Mouse (Mus musculus) heart, postnatal 10 days (tissue): Measurements from ENCODE around the gene Nccrp1. TPM values are rescaled to one million over a fixed set of nuclear protein-coding genes. Genes with fewer than 3 reads are reported as not detected.
"Not testable (repeated sequence)": the region's sequence is repeated elsewhere in the genome, so short reads cannot be mapped to it uniquely, and the experiment has no call there.

Experiments used
- DNase-seq, 2 experiments: peaks; one replicate each; pipeline ENCODE4 v3.0.0; 2021
- intact Hi-C: fragments of 180-260 bp; cut with DNase I; formaldehyde crosslinking; loops from one replicate; pipeline ENCODE4 v1.15.1; 2025
- total RNA-seq, 2 experiments: library from RNA; stranded (reverse); gene quantifications; 2 replicates each; pipeline ENCODE4 v1.2.3; 2021

Nccrp1 gene
- total RNA-seq, 2 experiments from 2014 or later: not detected

DNA sequence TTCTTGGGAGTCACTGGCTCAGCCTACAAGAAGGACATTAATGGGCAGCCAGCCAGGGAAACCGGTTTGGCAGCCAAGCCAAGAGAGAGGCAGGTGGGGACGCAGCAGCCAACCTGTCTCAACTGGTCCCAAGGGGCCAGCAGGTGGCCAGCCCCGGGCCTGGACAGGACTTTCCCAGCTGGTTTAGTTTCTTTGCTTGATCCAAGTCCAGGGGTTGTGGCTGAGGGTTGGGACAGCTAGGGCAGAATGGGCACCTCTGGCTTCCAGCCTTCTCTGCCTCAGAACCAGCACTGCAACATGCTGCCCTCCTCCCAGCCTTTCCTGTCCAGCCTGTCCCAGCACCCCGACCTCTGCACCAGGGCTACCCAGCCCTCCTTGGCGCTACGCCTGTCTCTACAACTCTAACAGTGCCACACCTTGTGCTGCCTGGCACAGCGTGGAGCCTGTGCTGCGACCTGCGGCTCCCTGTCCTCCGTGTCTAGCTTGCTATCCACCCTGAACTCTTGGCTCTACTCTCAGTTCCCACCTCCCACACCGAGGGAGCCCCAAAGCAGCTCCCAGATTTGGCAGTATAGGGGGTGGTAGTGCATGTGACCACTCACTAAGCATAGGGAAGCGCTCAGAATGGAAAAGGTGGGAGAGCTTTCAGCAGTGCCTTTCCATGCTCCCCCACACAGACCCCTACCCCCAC is 23.4 kb upstream of the Nccrp1 start:
- DNase-seq: peak in 1 of 2 experiments; percentile 41
- intact Hi-C loops: no loop called here

DNA sequence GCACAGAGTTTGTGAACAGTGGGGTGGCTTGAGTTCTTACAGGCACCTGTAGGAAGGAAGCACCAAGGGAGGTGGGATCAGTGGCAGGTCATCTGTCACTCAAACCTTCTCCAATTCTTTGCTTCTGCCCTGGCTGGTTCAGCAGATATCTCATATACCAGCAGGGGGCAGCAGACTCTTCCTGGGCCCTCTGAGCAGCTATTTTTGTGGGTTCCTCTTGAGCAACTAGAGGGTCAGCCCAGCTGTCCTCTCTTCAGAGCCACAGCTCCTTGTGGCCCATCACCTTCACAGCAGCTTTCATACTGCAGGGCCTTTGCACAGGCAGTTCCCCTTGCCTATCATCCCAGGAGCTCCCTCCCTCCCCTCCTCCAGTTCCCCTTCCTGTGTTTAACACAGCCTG is 21.2 kb upstream of the Nccrp1 start:
- DNase-seq: peak; percentile 71 to 85

DNA sequence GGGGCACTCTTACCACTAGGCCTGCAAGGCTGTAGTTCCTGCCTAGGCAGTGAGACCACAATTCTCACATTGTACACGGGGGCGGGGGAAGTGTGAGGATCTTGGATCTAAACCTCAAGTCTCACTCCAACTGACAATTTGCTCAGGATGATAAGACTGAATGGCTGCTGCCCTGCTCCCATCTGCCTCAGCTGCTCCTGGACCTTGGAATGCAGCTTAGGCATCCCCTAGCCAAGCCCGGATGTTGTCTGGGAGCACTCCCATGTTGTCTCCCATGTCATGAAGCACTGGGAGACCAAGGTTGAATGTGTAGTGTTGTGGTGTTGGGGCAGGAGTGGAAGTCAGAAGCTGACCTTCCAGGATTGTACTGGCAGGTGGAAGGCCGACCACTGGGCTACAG is 20.5 kb upstream of the Nccrp1 start:
- intact Hi-C loops: loop anchor here (10.0 kb wide), 1 partner anchor 123 kb away; no protein-coding TSS in a partner anchor

More for the DNA sequence above, 21.2 kb upstream of the Nccrp1 start:
- intact Hi-C loops: loop anchor here (1.0 to 10.0 kb wide), 2 partner anchors 33 to 123 kb away; no protein-coding TSS in a partner anchor

DNA sequence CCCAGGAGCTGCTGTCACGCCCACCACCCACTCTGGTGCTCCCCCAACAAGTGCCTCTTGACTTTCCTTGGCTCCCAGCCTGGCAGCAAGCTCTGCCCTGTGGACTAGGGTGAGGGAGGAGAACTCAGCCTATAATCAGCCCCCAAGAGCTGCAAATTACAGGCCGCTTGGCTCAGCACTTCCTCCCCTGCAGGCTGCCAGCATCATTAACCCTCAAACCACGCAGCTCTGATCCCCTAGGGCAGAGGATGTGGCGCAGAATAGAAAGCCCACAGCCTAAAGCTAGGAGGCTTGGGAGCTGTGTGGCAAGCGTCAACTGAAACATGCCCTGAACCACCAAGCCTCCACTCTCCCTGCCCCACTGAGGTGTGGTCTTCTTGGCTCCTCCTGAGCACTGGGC is 18.4 kb upstream of the Nccrp1 start:
- DNase-seq: no peak
- intact Hi-C loops: loop anchor here (10.0 kb wide), 1 partner anchor 121 kb away; no protein-coding TSS in a partner anchor

More for the DNA sequence above, 20.5 kb upstream of the Nccrp1 start:
- DNase-seq: no peak

DNA sequence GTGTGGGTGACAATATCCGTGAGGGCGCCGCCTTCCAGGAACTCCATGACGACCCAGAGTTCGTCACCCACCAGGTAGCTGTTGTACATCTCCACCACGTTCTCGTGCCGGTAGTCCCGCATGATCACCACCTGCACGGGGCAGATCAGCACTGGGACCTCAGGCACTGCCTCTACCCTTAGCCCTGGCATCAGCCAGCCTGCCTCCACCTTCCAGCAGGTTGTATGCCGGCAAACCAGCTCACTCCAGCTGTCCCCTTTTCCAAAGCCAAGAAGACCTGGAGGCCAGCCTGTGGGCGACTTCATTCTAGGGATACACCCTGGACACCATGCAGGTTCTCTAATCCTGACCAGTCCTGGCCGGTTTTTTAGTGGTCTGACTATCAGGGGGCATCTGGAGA is 15.9 kb upstream of the Nccrp1 start:
- intact Hi-C loops: loop anchor here (10.0 kb wide), 1 partner anchor 118 kb away; no protein-coding TSS in a partner anchor
- no peak for DNase-seq

DNA sequence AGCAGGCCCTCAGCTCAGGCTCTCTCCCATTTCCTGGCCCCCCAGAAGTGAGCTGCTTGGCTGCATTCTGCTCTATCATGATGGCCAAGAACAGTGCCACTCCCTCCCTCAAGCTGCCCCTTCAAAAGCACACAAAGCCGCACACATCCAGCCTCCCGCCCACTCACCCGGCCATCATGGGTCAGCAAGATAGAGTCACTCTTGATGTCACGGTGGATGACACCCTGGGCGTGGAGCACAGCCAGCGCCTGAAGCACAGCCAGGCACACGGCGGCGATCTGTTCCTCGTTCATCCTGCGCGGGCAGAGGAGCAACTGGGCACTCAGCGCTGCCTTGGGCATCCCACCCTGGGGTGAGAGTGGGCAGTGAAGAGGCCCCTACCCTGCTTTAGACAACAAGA is 15.3 kb upstream of the Nccrp1 start:
- intact Hi-C loops: loop anchor here (10.0 kb wide), 1 partner anchor 118 kb away; no protein-coding TSS in a partner anchor
- no peak for DNase-seq

DNA sequence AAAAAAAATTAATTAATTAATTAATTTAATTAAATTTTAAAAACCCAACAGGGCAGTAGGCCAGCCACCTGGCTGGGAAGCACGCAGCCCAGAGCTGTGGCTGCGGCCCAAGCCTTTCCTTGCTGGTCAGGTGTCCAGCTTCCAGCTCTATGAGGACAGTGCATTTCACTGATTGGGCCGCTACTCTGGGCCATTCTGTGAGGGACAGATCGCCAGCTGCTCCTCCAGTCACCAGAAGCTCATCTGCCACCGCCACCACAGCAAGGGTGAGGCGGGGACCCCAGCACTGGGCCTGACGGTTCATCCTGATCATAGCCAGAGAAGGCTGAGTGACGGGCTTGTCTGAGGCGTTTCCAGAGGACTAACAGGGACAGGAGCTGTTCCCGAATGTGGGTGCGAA is 14.9 kb upstream of the Nccrp1 start:
- intact Hi-C loops: loop anchor here (10.0 kb wide), 1 partner anchor 117 kb away; no protein-coding TSS in a partner anchor
- no peak for DNase-seq

DNA sequence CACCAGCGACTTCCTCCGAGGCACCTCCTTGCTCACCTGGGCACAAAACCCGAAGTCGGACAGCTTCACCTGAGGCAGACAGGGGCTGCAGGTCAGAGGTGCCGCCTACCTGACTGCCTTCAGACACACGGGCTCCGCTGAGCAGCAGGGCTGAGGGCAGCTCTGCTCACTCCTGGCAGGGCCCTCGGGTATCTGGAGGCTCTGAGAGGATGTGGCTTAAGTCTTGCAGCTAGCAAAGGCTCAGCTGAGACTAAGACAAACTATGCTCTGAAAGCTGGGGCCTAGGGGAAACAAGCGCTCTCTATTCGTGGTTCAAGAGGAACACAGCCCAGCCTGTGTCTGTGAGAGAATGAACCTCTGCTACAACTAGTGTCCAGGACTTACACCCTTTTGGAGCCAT is 13.8 kb upstream of the Nccrp1 start:
- intact Hi-C loops: loop anchor here (10.0 kb wide), 1 partner anchor 116 kb away; no protein-coding TSS in a partner anchor
- DNase-seq: no peak

DNA sequence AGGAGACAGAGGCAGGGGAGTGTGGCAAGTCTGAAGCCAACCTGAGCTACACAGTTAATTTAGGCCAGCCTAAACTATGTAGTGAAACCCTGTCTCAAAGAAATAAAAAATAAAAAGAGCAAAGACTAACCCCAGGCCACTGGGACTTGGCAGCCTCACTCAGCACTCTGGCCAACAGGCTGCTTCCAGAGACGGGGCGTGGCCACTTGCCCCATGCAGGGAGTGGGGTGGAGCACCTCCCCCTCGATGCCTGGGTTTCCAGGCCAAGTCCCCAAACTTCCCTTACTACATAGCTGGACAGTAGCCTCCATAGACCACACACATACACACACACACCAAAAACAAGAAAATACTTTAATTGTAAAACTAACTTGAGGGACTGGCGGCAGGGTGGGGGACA is 11.4 kb upstream of the Nccrp1 start:
- peak; percentile 70 to 72 for DNase-seq
- intact Hi-C loops: no loop called here

DNA sequence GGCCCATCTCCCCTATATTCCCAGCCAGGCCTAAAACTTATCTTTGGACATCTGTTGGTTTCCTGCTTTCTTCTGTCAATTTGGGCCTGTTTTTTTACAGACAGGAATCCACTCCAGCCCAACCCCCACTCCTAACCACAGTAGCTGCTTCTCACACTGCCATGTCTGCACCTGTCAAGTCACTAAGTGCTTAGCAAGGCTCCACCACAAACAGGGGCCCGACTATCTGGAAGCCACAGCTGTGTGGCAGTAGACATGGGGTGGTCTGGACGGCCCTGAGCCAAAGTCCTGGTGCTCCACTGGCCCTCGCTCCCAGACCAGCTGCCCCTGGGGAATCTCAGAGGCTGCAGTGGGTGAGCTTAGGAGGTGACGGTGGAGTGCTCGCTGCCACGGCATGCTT is 10.7 kb upstream of the Nccrp1 start:
- intact Hi-C loops: no loop called here
- DNase-seq: no peak

DNA sequence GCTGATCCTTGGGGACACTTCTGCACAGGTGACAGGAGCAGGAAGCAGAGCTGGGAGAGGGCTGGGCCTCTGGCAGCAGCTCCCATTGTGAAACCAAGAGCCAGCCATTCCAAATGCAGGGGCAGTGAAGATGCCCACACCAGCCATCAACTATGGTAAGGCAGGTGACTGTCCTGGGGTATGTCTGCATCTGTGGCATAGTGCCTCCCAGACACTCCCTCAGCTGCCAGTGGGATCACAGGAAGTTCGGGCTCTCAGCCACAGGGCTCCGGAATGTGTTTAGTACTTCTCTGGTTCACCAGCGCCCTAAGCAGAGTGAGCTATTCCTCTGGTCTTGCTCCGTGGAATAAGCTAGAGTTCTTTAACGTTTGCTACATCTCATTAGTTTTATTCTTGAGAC is 10.0 kb upstream of the Nccrp1 start:
- intact Hi-C loops: no loop called here
- no peak for DNase-seq

DNA sequence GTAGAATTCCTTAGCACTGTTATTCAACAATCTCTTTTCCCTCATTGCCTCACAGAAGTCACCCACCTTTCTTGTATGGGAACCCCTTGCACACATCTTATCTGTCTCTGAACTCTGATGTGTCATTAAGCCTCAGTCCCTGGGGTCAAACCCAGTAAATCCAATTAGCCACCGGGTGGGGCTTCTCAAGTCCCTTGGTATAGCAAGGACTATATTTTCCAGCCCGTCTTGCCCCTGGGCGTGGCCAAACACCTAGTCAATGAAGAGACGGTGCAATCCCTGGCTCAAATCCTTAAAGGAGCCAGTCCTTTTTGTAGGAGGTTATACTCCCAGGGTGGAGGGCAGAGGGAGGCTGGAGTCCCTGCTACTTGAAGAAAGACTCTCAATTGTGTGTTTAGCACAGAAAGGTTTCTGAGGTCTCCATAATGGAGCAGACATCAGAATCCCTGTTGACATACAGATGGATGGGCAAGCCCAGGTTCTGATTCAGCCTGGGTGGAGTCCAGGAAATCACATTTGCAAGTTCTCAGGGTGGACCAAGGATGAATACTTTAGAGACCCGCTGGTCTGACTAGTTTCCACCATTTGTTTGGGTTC is 9.0 kb upstream of the Nccrp1 start:
- intact Hi-C loops: no loop called here
- DNase-seq: no peak

DNA sequence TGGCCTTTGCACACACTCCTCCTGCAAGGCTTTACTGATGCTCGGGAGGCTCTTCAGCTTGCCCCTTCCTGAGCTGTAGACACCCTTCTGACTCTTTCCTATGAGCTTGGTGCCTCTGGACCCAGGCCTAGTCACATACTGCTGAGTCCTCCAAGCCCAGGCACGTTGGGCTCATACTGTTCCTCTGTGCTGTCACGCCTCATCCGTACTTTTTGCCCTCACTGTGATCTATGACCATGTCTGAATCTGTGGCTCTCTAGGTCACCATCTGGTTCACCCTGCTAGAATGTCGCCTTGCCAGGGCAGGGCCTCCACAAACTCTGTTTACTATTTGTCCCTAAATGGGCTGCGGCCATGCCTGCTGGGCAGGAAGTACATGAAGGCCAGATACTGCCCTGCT is 6.0 kb upstream of the Nccrp1 start:
- DNase-seq: no peak
- intact Hi-C loops: no loop called here

DNA sequence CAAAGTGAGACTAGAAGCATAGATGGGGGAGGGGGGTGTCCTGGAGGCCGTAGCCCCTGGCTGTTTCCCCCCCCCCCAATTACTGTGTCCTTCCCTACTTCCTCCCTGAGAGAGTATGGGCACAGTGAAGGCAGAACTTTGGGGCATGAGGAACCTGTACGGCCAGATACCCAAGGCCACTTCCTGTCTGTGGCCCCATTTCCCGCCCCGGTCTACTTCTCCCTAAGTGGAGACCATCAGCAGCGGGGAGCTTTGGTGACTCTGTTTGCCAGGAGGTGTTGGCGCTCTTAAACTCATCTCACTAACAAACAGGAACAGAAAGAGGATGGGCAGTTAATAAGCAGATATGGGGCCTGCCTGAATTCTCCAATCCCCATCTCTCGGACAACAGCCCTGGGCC is 574 bp upstream of the Nccrp1 start:
- intact Hi-C loops: no loop called here
- DNase-seq: no peak

DNA sequence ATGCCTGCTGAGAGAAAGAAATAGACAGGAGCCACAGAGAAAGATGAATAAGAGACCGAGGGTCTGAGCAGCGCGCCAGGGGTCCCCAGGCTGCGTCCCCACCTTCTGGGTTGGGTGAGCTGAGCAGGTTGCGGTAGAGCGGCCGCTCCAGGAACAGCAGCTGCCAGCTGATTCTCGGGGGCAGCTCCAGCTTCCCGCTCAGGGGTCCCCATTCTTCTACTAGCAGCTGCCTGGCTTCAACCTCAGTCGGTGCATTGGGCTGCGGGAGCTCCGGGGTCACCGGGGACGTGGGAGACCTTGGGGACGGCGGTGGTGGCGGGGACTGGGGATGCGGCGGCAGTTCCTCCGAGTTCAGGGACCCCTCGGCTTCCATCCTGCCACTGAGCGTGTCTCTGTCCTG is 405 bp downstream of the Nccrp1 start:
- no peak for DNase-seq
- intact Hi-C loops: no loop called here

DNA sequence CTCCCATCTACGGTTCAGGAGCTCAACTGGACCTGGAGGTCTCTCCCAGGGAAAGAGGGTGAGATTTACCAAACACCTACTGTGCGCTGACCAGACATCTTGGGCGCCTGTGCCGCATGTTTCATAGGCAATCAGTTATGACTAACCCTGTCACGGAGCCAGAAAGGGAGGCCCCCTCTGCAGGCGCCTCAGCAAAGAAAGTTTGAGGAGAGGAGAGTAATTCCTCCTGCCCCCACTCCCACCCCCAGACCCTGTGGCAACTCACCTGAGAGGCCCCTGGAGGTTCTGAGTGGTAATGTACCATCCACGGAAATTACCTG is 1.2 kb downstream of the Nccrp1 start:
- no peak for DNase-seq
- intact Hi-C loops: no loop called here

DNA sequence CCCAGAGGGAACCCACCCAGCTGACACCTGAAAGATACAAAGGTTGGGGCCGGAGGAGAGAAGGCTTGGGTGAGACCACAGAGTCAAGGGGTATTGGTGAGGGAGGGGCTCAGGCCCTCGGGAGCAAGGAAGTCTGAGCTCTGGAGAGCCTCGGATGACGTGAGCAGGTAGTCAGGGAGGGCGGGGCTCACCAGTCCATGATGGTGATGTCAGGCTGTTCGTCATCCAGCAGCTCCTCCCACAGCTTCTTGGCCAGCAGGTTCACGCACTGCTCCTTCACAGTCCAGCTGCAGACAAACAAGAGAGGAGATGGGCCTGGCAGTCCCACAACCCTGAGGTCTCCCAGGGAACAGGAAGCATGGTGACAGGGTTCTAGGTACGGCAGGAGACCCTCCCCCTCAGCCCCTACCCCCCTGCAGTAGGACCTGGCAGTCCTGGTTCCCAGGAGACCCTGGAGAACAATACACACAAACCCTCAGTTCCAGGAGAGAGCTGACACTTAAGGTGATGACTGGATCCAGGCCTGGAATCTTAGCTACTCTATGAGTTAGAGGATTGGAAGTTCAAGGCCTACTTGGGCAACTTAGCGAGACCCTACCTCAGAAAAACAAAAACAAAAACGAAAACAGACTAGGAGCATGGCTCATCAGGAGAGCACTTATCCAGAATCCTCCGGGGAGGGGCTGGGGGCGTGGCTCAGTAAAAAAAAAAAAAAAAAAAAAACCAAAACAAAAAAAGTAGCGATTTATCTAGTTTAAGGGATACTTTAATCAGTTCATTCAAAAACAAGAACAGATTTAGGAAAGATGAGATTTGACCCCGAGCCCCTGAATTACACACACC is 1.8 kb downstream of the Nccrp1 start:
- DNase-seq: no peak
- intact Hi-C loops: no loop called here

DNA sequence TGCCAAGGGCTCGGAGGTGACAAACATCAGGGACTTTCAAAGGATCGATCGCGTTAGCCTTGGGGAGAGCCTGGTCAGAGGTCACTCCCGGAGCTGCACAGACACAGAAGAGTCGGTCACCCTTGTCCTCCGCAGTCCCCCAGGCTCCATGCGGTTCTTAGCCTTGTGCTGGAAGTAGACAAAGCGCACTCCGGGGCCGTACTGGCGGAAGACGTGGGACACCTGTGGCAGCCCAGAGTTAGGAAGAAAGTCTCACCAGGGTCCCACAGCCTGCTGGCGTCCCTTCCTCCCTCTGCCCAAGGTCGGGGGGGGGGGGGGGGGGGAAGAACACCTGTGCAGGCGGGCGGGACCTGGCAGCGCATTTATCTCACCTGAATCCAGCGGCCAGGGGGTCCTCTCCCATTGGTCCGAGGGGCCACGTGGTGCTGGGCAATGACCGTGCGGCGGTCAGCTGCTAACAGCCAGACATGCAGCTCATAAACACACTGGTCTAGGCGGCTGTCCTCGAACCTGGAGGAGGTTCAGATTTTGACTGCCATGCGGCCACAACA is 2.9 kb downstream of the Nccrp1 start:
- no peak for DNase-seq
- intact Hi-C loops: no loop called here

DNA sequence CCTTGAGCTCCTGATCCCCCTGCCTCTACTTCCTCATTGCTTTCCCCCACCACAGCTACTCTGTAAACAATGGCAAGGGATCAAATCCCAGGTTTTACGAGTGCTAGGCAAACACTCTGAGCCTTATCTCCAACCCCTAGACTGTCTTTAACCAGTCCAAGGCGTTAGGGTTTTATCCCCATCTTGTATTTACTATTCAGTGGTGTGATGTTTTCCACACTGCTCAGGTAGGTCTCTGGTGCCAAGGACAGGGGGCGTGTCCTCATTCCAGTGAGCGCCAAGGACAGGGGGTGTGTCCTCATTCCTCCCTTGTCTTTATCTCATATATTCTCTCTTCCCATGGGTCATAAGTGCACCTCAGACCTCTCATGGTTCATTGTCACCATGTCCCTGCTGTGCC is 6.5 kb downstream of the Nccrp1 start, which contains the start of gene Sycn:
Gene Sycn (plus strand): TSS at position 360 of the 400 bp plus-strand sequence.
- intact Hi-C loops: no loop called here
- DNase-seq: no peak

DNA sequence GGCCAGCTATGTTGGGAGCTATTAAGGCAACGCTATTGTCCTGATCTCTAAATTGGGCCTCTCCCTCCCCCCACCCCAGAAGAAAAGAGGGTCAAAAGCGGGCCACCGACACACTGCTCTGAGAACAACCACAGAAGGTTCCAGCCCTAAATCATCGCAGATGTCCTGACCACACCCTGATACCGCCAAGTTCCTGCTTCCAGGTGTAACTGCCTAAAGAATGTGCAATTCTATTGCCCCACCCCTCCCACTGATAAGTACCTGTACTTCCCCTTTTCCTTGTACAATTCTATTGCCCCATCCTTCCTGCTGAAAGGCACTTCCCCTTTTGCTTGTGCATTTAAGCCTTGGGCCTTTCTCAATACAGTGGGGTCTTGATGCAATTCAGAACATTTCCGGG is 8.2 kb downstream of the Nccrp1 start:
- not testable (repeated sequence) for DNase-seq

DNA sequence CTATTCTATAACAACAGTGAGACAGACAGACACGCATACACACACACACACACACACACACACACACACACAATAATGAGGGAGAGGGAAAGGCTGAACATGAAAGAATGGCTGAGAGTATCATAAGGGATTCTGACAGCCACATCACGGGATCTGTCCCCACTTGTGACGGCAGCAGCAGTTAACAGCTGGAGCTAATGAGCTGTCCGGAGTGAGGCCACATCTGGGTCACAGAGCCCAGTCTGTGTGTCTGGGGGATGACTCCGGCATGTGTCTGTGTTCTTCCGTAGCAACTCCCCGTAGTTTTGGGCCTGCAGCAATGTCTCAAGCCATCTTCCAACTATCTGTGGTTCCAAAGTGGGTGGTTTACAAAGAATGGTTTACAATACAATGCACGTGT is 15.0 kb downstream of the Nccrp1 start:
- no peak for DNase-seq
- intact Hi-C loops: loop anchor here (5.0 kb wide), 1 partner anchor 70 kb away; no protein-coding TSS in a partner anchor

More for the DNA sequence above, 8.2 kb downstream of the Nccrp1 start:
- intact Hi-C loops: not testable (repeated sequence)
